Mouse (Mus musculus): ENCODE results near the gene Krtap5-1. TPM values are rescaled to one million over a fixed set of nuclear protein-coding genes. Genes with fewer than 3 reads are reported as not detected.
"Not testable (repeated sequence)": the region's sequence is repeated elsewhere in the genome, so short reads cannot be mapped to it uniquely, and the experiment has no call there.

Krtap5-1 gene
- polyA plus RNA-seq, 1 experiment, result not detected

DNA sequence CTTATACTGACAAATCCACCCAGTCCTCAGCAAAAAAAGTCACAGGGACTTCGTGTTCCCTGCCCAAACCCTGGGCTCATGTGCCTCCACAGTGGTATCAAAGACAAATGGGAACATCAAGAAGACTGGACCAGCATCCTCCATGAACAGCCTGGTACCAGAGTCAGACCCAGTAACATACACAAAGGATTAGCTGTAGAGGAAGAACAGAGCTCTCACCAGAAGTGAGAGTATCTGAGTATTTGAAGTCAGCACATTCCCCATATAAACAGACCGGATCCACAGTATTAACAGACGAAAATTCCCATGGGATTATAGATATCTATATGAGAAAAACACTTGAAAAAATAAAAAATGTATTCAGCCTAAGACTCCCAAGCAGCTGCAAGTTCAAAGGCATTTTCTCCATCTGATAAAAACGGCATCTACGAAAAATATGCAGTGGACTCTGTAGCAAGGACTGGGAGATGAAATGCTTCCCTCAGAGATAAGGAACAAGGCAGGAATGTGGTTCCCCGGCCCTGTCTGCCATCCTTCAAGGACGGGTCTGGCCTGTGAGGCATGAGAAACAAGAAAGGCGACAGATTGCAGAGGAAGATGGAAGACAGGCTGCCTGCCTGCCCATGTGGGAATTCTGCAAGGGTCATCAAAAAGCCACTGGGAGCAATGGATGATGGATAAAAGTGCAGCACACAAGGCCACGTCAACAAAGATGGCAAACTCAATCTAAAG, 30.0 kb upstream of the Krtap5-1 start:
- 41% methylated on average over 9 of the region's 9 CpGs for WGBS
- no peak for DNase-seq
- Histone ChIP-seq H3K4me3 (replicated peaks; ENCODE audit: extremely low read depth, low read depth, low read length) (no peak overlapping the region), H3K4me1 (ENCODE audit: control insufficient read depth, insufficient read depth, low read length) (no peaks in the 10 kb centered on the region)
- TF ChIP-seq POLR2A (IDR thresholded peaks at IDR 0.05; ENCODE audit: borderline replicate concordance, extremely low read depth, low read depth, low read length), result no peak
- no peak for TF ChIP-seq CTCF (IDR thresholded peaks at IDR 0.05; ENCODE audit: insufficient read depth, low read length)

DNA sequence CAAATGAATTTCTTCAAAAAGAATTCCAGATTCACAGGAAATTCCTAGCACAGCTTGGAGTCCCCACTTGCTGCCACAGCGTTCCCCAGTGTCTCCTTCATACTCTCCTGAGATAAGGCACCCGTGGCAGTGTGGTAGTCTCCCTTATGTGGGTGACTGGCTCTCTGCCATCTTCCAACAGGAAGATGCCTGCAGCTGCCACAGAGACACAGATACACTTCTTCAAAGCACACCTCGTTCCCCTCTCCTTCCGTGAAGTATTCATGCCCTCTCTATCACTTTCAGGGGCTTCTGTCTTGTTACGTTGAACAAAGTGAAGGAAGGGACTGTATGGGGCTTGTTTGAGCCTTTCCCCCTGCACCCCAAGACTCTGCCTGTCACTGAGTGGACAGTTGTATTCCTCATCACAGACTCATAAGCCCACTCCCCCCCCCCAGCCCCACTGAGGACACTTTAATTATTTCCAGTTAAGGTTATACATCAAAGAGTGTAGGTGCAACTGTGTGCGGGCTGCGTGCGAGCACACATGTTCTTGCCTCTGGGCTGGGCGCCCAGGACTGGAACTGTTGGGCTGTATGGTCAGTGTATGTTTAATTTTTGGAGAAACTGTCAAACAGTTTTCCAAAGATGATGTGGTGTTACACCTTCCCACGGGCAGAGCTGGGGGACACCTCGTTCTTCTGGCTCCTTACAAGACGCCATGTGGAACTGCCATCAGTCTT, 26.6 kb upstream of the Krtap5-1 start:
- no peak for TF ChIP-seq POLR2A (IDR thresholded peaks at IDR 0.05; ENCODE audit: borderline replicate concordance, extremely low read depth, low read depth, low read length)
- no peak for TF ChIP-seq CTCF (IDR thresholded peaks at IDR 0.05; ENCODE audit: insufficient read depth, low read length)
- 75% methylated on average over 12 of the region's 12 CpGs for WGBS
- Histone ChIP-seq H3K4me3 (replicated peaks; ENCODE audit: extremely low read depth, low read depth, low read length) (no peak overlapping the region), H3K4me1 (ENCODE audit: control insufficient read depth, insufficient read depth, low read length) (no peaks in the 10 kb centered on the region)
- DNase-seq, result no peak

DNA sequence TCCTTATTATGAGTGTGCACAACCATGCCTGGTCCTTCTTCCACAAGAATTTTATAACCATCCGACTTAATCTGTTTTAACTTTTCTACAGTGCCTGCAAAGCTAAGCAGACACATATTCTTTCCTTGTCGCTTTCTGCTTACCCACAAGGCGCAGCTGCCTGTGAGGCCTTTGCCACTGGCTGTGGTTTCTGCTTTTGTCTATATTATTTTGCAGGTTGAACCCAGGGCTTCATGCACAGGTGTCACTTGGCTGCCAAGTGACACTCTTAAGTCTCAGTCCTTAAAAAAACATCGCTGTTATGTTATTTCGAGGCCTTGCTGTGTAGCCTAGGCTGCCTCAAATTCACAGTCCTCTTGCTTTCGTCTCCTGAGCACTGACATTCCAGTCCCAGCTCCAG, 25.7 kb upstream of the Krtap5-1 start:
- Histone ChIP-seq H3K4me3 (replicated peaks; ENCODE audit: extremely low read depth, low read depth, low read length) (no peak overlapping the region), H3K4me1 (ENCODE audit: control insufficient read depth, insufficient read depth, low read length) (no peaks in the 10 kb centered on the region)
- 86% methylated on average over 6 of the region's 6 CpGs for WGBS
- TF ChIP-seq CTCF (IDR thresholded peaks at IDR 0.05; ENCODE audit: insufficient read depth, low read length), result no peak
- TF ChIP-seq POLR2A (IDR thresholded peaks at IDR 0.05; ENCODE audit: borderline replicate concordance, extremely low read depth, low read depth, low read length), result no peak
- DNase-seq, result no peak

DNA sequence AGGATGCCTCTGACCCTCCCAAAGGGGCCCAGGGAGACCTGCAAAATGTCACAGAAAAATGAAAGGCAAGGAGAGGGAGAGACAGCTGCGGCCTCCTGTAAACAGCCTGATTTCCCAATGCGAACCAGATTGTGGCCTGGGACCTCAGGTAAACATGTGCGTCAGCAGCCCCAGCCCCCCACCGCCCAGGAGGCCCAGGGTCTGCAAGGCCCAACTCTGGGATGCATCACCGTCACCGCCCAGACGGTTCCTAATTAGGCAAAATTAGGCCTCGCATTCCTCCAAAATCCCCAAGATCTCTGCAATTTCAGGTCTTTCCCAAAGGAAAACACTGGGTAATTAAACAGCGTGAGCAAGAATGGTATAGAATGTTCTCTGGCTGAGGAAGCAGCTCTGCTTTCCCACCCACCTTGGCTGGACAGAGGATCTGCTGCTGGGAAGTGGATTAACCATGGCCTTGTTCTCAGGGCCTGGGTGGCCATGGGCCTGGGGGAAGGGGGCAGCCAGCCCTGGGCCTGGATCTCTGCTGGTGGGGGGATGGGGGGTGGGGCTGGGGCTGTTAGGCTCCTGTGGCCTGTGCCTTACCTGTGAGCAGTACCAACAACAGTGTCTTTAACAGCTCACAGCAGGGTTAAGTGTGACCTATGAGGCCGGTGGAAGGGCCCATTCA, 24.9 kb upstream of the Krtap5-1 start:
- not testable (repeated sequence) for H3K4me1 ChIP-seq (ENCODE audit: control insufficient read depth, insufficient read depth, low read length); DNase-seq; H3K4me3 ChIP-seq (replicated peaks; ENCODE audit: extremely low read depth, low read depth, low read length)
- 86% methylated on average over 7 of the region's 10 CpGs for WGBS

- WGBS, result 39% methylated on average over 2 of the region's 2 CpGs
- no peak for DNase-seq
- Histone ChIP-seq H3K4me3 (replicated peaks; ENCODE audit: extremely low read depth, low read depth, low read length) (no peak overlapping the region), H3K4me1 (ENCODE audit: control insufficient read depth, insufficient read depth, low read length) (no peaks in the 10 kb centered on the region)
- no peak for TF ChIP-seq POLR2A (IDR thresholded peaks at IDR 0.05; ENCODE audit: borderline replicate concordance, extremely low read depth, low read depth, low read length)
- no peak for TF ChIP-seq CTCF (IDR thresholded peaks at IDR 0.05; ENCODE audit: insufficient read depth, low read length)
Measured at GRCm38 (mm10) chr7:142320906-142321305, 24.0 kb upstream of the Krtap5-1 start.

- H3K4me3 ChIP-seq (replicated peaks; ENCODE audit: extremely low read depth, low read depth, low read length), result no peak overlapping the region
- 89% methylated on average over 11 of the region's 11 CpGs for WGBS
- no peaks in the 10 kb centered on the region for H3K4me1 ChIP-seq (ENCODE audit: control insufficient read depth, insufficient read depth, low read length)
- TF ChIP-seq CTCF (IDR thresholded peaks at IDR 0.05; ENCODE audit: insufficient read depth, low read length), result no peak
- TF ChIP-seq POLR2A (IDR thresholded peaks at IDR 0.05; ENCODE audit: borderline replicate concordance, extremely low read depth, low read depth, low read length), result no peak
- DNase-seq, result no peak
Measured at GRCm38 (mm10) chr7:142319124-142319523, 22.2 kb upstream of the Krtap5-1 start.

GRCm38 (mm10) chr7:142317216-142317615, 20.3 kb upstream of the Krtap5-1 start:
- Histone ChIP-seq H3K4me1 (ENCODE audit: control insufficient read depth, insufficient read depth, low read length) (no peaks in the 10 kb centered on the region), H3K4me3 (replicated peaks; ENCODE audit: extremely low read depth, low read depth, low read length) (no peak overlapping the region)
- 77% methylated on average over 5 of the region's 5 CpGs for WGBS
- TF ChIP-seq POLR2A (IDR thresholded peaks at IDR 0.05; ENCODE audit: borderline replicate concordance, extremely low read depth, low read depth, low read length) (no peak), CTCF (IDR thresholded peaks at IDR 0.05; ENCODE audit: insufficient read depth, low read length) (no peak)
- DNase-seq, result no peak

- Histone ChIP-seq H3K4me3 (replicated peaks; ENCODE audit: extremely low read depth, low read depth, low read length) (no peak overlapping the region), H3K4me1 (ENCODE audit: control insufficient read depth, insufficient read depth, low read length) (no peaks in the 10 kb centered on the region)
- peak; percentile 29 for DNase-seq
- 28% methylated on average over 6 of the region's 6 CpGs for WGBS
- TF ChIP-seq CTCF (IDR thresholded peaks at IDR 0.05; ENCODE audit: insufficient read depth, low read length) (peak; percentile 55), POLR2A (IDR thresholded peaks at IDR 0.05; ENCODE audit: borderline replicate concordance, extremely low read depth, low read depth, low read length) (no peak)
Measured at GRCm38 (mm10) chr7:142316558-142316957, 19.6 kb upstream of the Krtap5-1 start.

DNA sequence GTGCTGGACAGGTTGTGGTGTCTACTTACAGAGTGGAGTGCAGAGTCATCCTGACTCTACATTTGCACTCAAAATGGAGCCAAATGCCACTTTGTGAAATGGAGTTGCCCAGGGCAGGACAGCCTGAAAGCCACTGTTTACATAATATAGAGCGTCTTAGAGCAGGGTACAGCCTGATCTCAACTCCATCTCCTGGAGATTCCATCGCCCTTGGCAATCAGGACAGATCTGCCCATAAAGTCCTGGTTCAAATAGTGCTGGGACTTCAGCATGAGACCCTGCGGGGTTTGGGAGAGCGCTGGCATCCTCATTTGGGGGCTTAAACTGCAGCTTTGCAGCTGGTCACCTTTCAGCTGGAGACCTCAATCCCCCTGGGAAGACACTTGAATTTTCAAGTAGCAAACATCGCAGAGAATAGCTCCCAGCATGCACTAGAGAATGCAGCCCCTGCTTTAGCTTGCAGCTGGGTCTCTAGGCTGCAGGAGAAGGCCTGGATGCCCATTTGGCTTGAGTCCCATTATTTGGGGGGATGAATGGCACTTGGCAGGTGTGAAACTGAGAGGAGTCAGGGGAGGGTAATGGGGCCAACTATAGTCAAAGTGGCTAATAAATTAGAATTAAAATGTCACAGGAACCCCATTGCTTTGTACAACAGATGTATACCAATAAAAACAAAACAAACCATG, 17.8 kb upstream of the Krtap5-1 start:
- no peak for DNase-seq
- WGBS, result 50% methylated on average over 5 of the region's 5 CpGs
- Histone ChIP-seq H3K4me1 (ENCODE audit: control insufficient read depth, insufficient read depth, low read length) (no peaks in the 10 kb centered on the region), H3K4me3 (replicated peaks; ENCODE audit: extremely low read depth, low read depth, low read length) (no peak overlapping the region)
- TF ChIP-seq POLR2A (IDR thresholded peaks at IDR 0.05; ENCODE audit: borderline replicate concordance, extremely low read depth, low read depth, low read length), result no peak
- TF ChIP-seq CTCF (IDR thresholded peaks at IDR 0.05; ENCODE audit: insufficient read depth, low read length), result no peak

DNA sequence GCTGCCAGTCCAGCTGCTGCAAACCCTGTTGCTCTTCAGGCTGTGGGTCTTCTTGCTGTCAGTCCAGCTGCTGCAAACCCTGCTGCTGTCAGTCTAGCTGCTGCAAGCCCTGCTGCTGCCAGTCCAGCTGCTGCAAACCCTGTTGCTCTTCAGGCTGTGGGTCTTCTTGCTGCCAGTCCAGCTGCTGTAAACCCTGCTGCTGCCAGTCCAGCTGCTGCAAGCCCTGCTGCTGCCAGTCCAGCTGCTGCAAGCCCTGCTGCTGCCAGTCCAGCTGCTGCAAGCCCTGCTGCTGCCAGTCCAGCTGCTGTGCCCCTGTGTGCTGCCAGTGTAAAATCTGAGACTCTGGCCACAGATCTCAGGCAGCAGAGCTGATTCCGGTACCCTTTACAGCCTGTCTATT, 7.0 kb upstream of the Krtap5-1 start:
- DNase-seq; H3K4me1 ChIP-seq (ENCODE audit: control insufficient read depth, insufficient read depth, low read length); H3K4me3 ChIP-seq (replicated peaks; ENCODE audit: extremely low read depth, low read depth, low read length): not testable (repeated sequence)
- WGBS, result 96% methylated on average over 1 of the region's 1 CpGs

All from lung, adult 2 months (tissue).